Mouse (Mus musculus): Measurements from ENCODE around the gene Rdx.

DNA sequence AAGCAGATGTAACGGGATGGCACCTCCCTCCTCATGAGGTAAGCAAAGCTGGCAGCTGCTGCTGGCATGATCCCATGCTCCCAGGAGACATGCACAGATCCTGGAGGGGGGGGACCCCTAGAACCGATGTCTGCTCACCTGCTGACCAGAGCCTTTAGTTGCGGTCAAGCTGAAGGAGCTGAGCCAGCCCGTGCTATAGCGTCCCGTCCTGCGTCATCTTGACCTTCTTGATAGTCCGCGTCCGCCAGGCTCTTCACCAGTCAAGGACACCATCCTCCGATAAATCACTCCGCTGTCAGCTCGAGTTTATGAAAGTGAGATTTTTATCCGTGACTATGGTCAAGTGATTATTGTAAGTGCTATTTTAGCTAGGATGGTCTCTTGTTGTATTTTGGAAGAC is 53.5 kb downstream of the Rdx start:
- TF ChIP-seq POLR2A (IDR thresholded peaks at IDR 0.05; ENCODE audit: control insufficient read depth, low read depth, low read length) (no peak), CTCF (IDR thresholded peaks at IDR 0.05; ENCODE audit: control insufficient read depth, insufficient read depth, insufficient replicate concordance, low read depth, low read length) (no peak)
